13 mouse cellular contexts compared by ENCODE assay signal in genomic region chr15:85167086-85167679, GRCm38 (mm10). TPM values are rescaled to one million over a fixed set of nuclear protein-coding genes. Genes with fewer than 3 reads are reported as not detected.
DNase-seq lines count a peak whose midpoint lies in the region; ATAC-seq and TF ChIP-seq lines count a peak whose summit lies in the region.
"Had no signal": no experiment of that assay in that cellular context is flagged by ENCODE, and none has a peak within 500 bp of the region (broad histone marks: within the 10 kb centered on the region; RNA-seq: fewer than 3 reads in every experiment).

No protein-coding gene starts in this region.

- H3K27me3 ChIP-seq in forebrain, embryonic 14.5 days (replicated peaks; ENCODE audit: control insufficient read depth, insufficient read depth, low read length) = no peaks in the 10 kb centered on the region
- H3K27me3 ChIP-seq in limb, embryonic 14.5 days (ENCODE audit: control insufficient read depth, insufficient read depth, low read length) = no peaks in the 10 kb centered on the region

- peak; percentile 47 for DNase-seq in gastrocnemius, adult 2 months
- no peak for DNase-seq in gastrocnemius, postnatal 14 days
- peak; percentile 16 for DNase-seq in brain, adult 2 months (ENCODE audit: low read depth, low spot score)
- DNase-seq in forebrain, embryonic 14.5 days (ENCODE audit: low spot score) = peak; percentile 37
- no peak for DNase-seq in limb, embryonic 14.5 days (ENCODE audit: low spot score)
- no peak for DNase-seq in layer of hippocampus, postnatal 36 days
- DNase-seq in lung, adult 2 months = no peak
- DNase-seq in right cerebral cortex, postnatal 4 days = no peak
- DNase-seq: kidney, postnatal 10 days had no signal

- ATAC-seq in forebrain, embryonic 14.5 days = no peak
- ATAC-seq in limb, embryonic 14.5 days (ENCODE audit: low FRiP score, low read depth) = no peak

- no peaks in the 10 kb centered on the region for H3K9me3 ChIP-seq in forebrain, embryonic 14.5 days (replicated peaks; ENCODE audit: control insufficient read depth, low read length)
- H3K9me3 ChIP-seq in limb, embryonic 14.5 days (ENCODE audit: control insufficient read depth, low read length) = no peaks in the 10 kb centered on the region

- 41% methylated on average over 12 of the region's 12 CpGs for WGBS in forebrain, embryonic 14.5 days
- 21% methylated on average over 12 of the region's 12 CpGs for WGBS in limb, embryonic 14.5 days
- 63% methylated on average over 12 of the region's 12 CpGs for WGBS in lung, adult 2 months

- peaks cover 17% of the 10 kb centered on the region for H3K4me1 ChIP-seq in forebrain, embryonic 14.5 days (ENCODE audit: control insufficient read depth, insufficient read depth, low read length)
- peaks cover 38% of the 10 kb centered on the region for H3K4me1 ChIP-seq in limb, embryonic 14.5 days (ENCODE audit: control insufficient read depth, insufficient read depth, low read length)
- H3K4me1 ChIP-seq in lung, adult 2 months (ENCODE audit: control insufficient read depth, insufficient read depth, low read length) = no peaks in the 10 kb centered on the region

- H3K36me3 ChIP-seq in forebrain, embryonic 14.5 days (ENCODE audit: control insufficient read depth, insufficient read depth, low read length) = no peaks in the 10 kb centered on the region
- no peaks in the 10 kb centered on the region for H3K36me3 ChIP-seq in limb, embryonic 14.5 days (ENCODE audit: control insufficient read depth, insufficient read depth, low read length)

- no peak for TF ChIP-seq POLR2A in limb, embryonic 14.5 days (IDR thresholded peaks at IDR 0.05; ENCODE audit: borderline replicate concordance, extremely low read depth, insufficient read depth, insufficient read length)
- TF ChIP-seq POLR2A in lung, adult 2 months (IDR thresholded peaks at IDR 0.05; ENCODE audit: borderline replicate concordance, extremely low read depth, low read depth, low read length) = no peak

- intact Hi-C loops in gastrocnemius, adult 2 months (cut with DNase I) = no loop called here
- intact Hi-C loops in gastrocnemius, postnatal 14 days (cut with DNase I; ENCODE audit: low total_unique reads) = no loop called here

- TF ChIP-seq CTCF in gastrocnemius, adult 2 months (IDR thresholded peaks at IDR 0.05) = no peak
- TF ChIP-seq CTCF in lung, adult 2 months (IDR thresholded peaks at IDR 0.05; ENCODE audit: insufficient read depth, low read length) = no peak

- no peak overlapping the region for H3K4me2 ChIP-seq in forebrain, embryonic 14.5 days (ENCODE audit: low read length)
- peak overlapping the region; percentile 24; the same call in 1 of the 2 replicates for H3K4me2 ChIP-seq in limb, embryonic 14.5 days (replicated peaks; ENCODE audit: low read depth, low read length, severe bottlenecking)

- no peak overlapping the region for H3K4me3 ChIP-seq in gastrocnemius, adult 2 months
- no peak overlapping the region for H3K4me3 ChIP-seq in forebrain, embryonic 14.5 days (ENCODE audit: low read depth, low read length)
- H3K4me3 ChIP-seq in limb, embryonic 14.5 days (replicated peaks; ENCODE audit: low read length) = no peak overlapping the region
- no peak overlapping the region for H3K4me3 ChIP-seq in lung, adult 2 months (replicated peaks; ENCODE audit: extremely low read depth, low read depth, low read length)

- peak overlapping the region; percentile 65 for H3K27ac ChIP-seq in gastrocnemius, adult 2 months
- no peak overlapping the region; the same call in 1 of the 2 replicates for H3K27ac ChIP-seq in forebrain, embryonic 14.5 days (ENCODE audit: low read depth, low read length)
- peak overlapping the region; percentile 80 for H3K27ac ChIP-seq in limb, embryonic 14.5 days (replicated peaks; ENCODE audit: low read depth, low read length)
- H3K27ac ChIP-seq: liver, embryonic 14.5 days had no signal

- 0 out of 2 replicates have a peak overlapping the region, but pooled peaks have one; percentile 46 for H3K9ac ChIP-seq in forebrain, embryonic 14.5 days (ENCODE audit: low read length)
- no peak overlapping the region; the same call in 1 of the 2 replicates for H3K9ac ChIP-seq in limb, embryonic 14.5 days (ENCODE audit: low read depth, low read length, severe bottlenecking)
- H3K9ac ChIP-seq: liver, embryonic 14.5 days had no signal

RNA-seq across cellular contexts. Expression of gene Ribc2, which starts 35.3 kb away (rescaled TPM):
- not detected for total RNA-seq in gastrocnemius, adult 2 months (2021)
- not detected for total RNA-seq in gastrocnemius, postnatal 14 days (2021)
- polyA plus RNA-seq in forebrain, embryonic 14.5 days (2014; fragmentation: Nextera tagmentation; extraction: Ambion mirVana) = 0.64 and 0.97 TPM in 2 replicates
- 0.44 and 0.73 TPM in 2 replicates for polyA plus RNA-seq in limb, embryonic 14.5 days (2012; rRNA removed)
- polyA plus RNA-seq in limb, embryonic 14.5 days (2014; fragmentation: Nextera tagmentation; extraction: Ambion mirVana) = 0.62 and 0.72 TPM in 2 replicates
- under 1 TPM; 0.20 to 0.46 TPM for total RNA-seq in layer of hippocampus, postnatal 36 days (2021)
- 0.37 and 0.43 TPM in 2 replicates for polyA plus RNA-seq in lung, adult 2 months (2012; rRNA removed)
- total RNA-seq: granulocyte monocyte progenitor cell, adult 5-6 weeks; heart, postnatal 25 days had no signal
- polyA plus RNA-seq: C2C12; liver, embryonic 14.5 days had no signal

RNA-seq across cellular contexts. Expression of gene Smc1b, which starts 35.4 kb away (rescaled TPM):
- not detected for total RNA-seq in gastrocnemius, adult 2 months (2021)
- total RNA-seq in gastrocnemius, postnatal 14 days (2021) = not detected
- polyA plus RNA-seq in forebrain, embryonic 14.5 days (2014; fragmentation: Nextera tagmentation; extraction: Ambion mirVana) = 0.09 and 0.28 TPM in 2 replicates
- 0.52 and 0.58 TPM in 2 replicates for polyA plus RNA-seq in limb, embryonic 14.5 days (2012; rRNA removed)
- polyA plus RNA-seq in limb, embryonic 14.5 days (2014; fragmentation: Nextera tagmentation; extraction: Ambion mirVana) = 0.23 and 0.72 TPM in 2 replicates
- not detected for total RNA-seq in layer of hippocampus, postnatal 36 days (2021)
- not detected in 2 replicates for polyA plus RNA-seq in lung, adult 2 months (2012; rRNA removed)
- total RNA-seq: granulocyte monocyte progenitor cell, adult 5-6 weeks; heart, postnatal 25 days had no signal

RNA-seq across cellular contexts. Expression of gene Fbln1, which starts 38.6 kb away (rescaled TPM):
- 10 to 100 TPM in 1 of 2 experiments, 1 to 10 TPM in 1; 6.5 to 20.9 TPM for total RNA-seq in gastrocnemius, adult 2 months (2021)
- 10 to 100 TPM; 12.2 to 15.3 TPM for total RNA-seq in gastrocnemius, postnatal 14 days (2021)
- polyA plus RNA-seq in forebrain, embryonic 14.5 days (2014; fragmentation: Nextera tagmentation; extraction: Ambion mirVana) = 48.9 and 52.1 TPM in 2 replicates
- 255 and 292 TPM in 2 replicates for polyA plus RNA-seq in limb, embryonic 14.5 days (2012; rRNA removed)
- polyA plus RNA-seq in limb, embryonic 14.5 days (2014; fragmentation: Nextera tagmentation; extraction: Ambion mirVana) = 265 and 288 TPM in 2 replicates
- total RNA-seq in layer of hippocampus, postnatal 36 days (2021) = 10 to 100 TPM in 1 of 2 experiments, 1 to 10 TPM in 1; 9.7 to 16.6 TPM
- 116 and 137 TPM in 2 replicates for polyA plus RNA-seq in lung, adult 2 months (2012; rRNA removed)

Comparison
In these comparisons a context has a peak if more than half of its experiments do, and no peak if none do; other contexts are left out.
1. DNase-seq: peak in gastrocnemius, adult 2 months (single experiment), brain, adult 2 months (single experiment) and forebrain, embryonic 14.5 days (single experiment); none in gastrocnemius, postnatal 14 days (single experiment), limb, embryonic 14.5 days (single experiment), layer of hippocampus, postnatal 36 days (0 of 2), lung, adult 2 months (single experiment) and right cerebral cortex, postnatal 4 days (single experiment).